Mouse (Mus musculus): ENCODE results near the gene Btbd35f4. TPM values are rescaled to one million over a fixed set of nuclear protein-coding genes. Genes with fewer than 3 reads are reported as not detected.
"Not testable (repeated sequence)": the region's sequence is repeated elsewhere in the genome, so short reads cannot be mapped to it uniquely, and the experiment has no call there.

The Btbd35f4 gene
- total RNA-seq (2021), result not detected
- long read RNA-seq, experiment 1, result 0 reads
- long read RNA-seq, experiment 2, result 0 reads

- not testable (repeated sequence) for DNase-seq
Measured at GRCm38 (mm10) chrX:4800196-4800595, at the start of gene Btbd35f4. Gene Btbd35f4 (plus strand): TSS chrX:4800496.

- DNase-seq, result not testable (repeated sequence)
Measured at GRCm38 (mm10) chrX:4840016-4840415, 39.7 kb downstream of the Btbd35f4 start.

Other genes starting within 250 kb of the Btbd35f4 start
- not detected for gene Btbd35f27, start 151.6 kb downstream of the Btbd35f4 start, total RNA-seq (2021)